ENCODE assay signal across 19 mouse cellular contexts in genomic region chr10:62668463-62668862, GRCm38 (mm10). TPM values are rescaled to one million over a fixed set of nuclear protein-coding genes. Genes with fewer than 3 reads are reported as not detected.
"Had no signal": no experiment of that assay in that cellular context is flagged by ENCODE, and none has a peak within 500 bp of the region (broad histone marks: within the 10 kb centered on the region; RNA-seq: fewer than 3 reads in every experiment).

No protein-coding gene starts in this region.

- H3K36me3 ChIP-seq: liver, embryonic 15.5 days; midbrain, embryonic 10.5 days; midbrain, embryonic 12.5 days; neural tube, embryonic 13.5 days; neural tube, embryonic 15.5 days; stomach, embryonic 15.5 days had no signal

- H3K4me2 ChIP-seq: lung, embryonic 14.5 days; midbrain, embryonic 12.5 days; neural tube, embryonic 13.5 days; neural tube, embryonic 15.5 days; stomach, embryonic 15.5 days had no signal

- ATAC-seq: midbrain, embryonic 16.5 days had no signal

- H3K27me3 ChIP-seq: midbrain, embryonic 12.5 days; stomach, embryonic 15.5 days had no signal

- H3K9me3 ChIP-seq: liver, embryonic 15.5 days; midbrain, embryonic 10.5 days; midbrain, embryonic 12.5 days; neural tube, embryonic 13.5 days; neural tube, embryonic 15.5 days; stomach, embryonic 15.5 days had no signal

- H3K4me3 ChIP-seq: liver, embryonic 15.5 days; midbrain, embryonic 10.5 days; midbrain, embryonic 12.5 days; myocyte; neural tube, embryonic 13.5 days; neural tube, embryonic 15.5 days; stomach, embryonic 15.5 days had no signal

- H3K9ac ChIP-seq: liver, embryonic 15.5 days; lung, embryonic 14.5 days; midbrain, embryonic 12.5 days; neural tube, embryonic 13.5 days; neural tube, embryonic 15.5 days; stomach, embryonic 15.5 days had no signal

- H3K27ac ChIP-seq: liver, embryonic 15.5 days; midbrain, embryonic 10.5 days; midbrain, embryonic 12.5 days; neural tube, embryonic 13.5 days; neural tube, embryonic 15.5 days; stomach, embryonic 15.5 days; stomach, postnatal 0 days had no signal

- H3K4me1 ChIP-seq: midbrain, embryonic 12.5 days; neural tube, embryonic 13.5 days; neural tube, embryonic 15.5 days; stomach, embryonic 15.5 days had no signal

- DNase-seq: lung, embryonic 14.5 days; lung, postnatal 10 days; lung, postnatal 4 days; retina, postnatal 1 day; right cerebral cortex, adult 18-20 months; right cerebral cortex, postnatal 25 days; right cerebral cortex, postnatal 4 days; thymus, adult 2 months; thymus, postnatal 36 days had no signal

RNA-seq across cellular contexts. Expression of gene Stox1, which starts 57.5 kb away (rescaled TPM):
- total RNA-seq: megakaryocyte-erythroid progenitor cell, adult 5-6 weeks had no signal
- polyA plus RNA-seq: myocyte had no signal
